Mouse (Mus musculus) cerebellum, adult (tissue): Measurements from ENCODE around the gene Nol4l.

ENCODE experiments used
- ATAC-seq: cut with Nextera tagmentation; 2 replicates; pipeline ENCODE4 v1.9.2; 2017; ENCODE audit warnings: mild to moderate bottlenecking, moderate library complexity, mixed read lengths; ENCODE audit not compliant: insufficient number of reproducible peaks, low FRiP score, low TSS enrichment

Gene Nol4l

DNA sequence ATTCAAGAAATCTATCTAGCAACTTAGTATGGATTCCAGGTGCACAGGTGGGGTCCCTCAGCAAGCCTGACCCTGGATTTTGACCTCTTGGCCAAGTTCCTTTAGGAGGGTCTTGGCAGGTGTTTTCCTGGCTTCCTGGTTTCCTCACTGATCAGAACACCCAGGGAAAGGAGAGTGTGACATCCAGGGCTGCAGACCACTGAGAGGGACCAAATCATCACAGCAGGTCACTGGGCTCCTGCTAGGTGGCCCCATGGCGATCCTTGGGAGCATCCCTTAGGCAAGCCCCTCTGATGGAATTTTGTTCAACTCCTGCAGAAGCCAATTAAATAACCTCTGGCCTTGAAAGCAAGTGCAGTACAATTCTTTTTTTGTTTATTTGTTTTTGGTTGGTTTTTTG is 39.7 kb downstream of the Nol4l start:
- no peak for ATAC-seq

DNA sequence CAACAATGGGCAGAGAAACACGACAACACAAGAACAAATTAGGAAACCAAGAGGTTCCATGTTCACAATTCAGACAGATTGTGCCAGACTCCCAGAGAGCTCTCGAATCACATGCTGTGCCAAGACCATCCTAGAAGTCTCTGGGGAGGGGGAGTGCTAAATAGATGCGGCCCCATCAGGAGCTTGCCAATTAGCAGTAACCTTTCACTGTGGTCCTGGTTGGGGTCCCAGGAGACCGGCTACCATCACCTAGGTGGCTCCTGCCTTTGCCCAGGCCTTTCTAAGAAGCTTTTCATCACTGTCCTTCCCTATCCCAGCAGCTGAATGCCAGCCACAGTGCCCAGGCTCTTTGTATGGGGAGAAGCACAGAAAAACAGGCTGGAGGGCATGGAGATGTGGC is 45.7 kb downstream of the Nol4l start:
- ATAC-seq: no peak

DNA sequence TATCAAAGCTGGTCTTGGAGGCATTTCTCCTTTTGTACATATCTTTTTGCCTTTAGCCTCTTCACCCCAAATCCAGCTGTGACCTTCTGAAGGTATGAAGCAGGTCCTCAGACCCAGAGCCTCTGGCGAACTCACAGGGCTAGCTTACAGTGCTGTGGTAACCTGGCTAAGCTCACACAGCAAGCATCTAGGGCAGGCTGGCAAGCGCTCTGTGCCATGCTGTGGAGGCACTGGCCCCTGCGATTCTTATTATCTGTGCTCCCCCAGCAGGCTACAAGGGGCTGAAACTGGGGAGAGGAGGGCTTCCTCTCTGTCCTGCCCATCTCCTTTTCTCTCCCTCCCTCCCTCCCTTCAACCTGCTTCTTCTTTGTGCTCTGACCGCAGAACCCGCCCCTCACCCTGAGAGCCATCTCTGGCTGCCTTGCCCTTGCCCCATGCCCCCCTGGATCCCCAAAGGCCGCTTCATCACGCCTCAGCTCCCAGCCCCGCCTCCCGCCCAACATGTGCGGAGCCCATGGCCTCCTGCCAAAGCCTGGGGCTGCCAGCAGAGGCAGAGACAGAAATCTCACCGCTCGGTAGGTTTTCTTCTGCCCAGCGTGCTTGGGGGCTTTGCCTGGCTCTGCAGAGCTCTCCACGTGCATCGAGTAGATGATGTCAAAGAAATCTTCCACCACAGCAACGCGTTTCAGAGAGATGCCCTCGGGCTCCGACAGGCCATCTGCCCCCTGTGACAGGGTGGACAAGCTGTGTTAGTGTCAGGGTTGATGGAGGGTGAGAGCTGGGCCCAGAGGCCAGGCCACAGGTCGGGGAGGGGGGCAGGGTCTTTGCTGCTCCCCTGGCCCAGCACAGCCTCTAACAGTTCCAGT is 46.4 kb downstream of the Nol4l start:
- no peak for ATAC-seq

DNA sequence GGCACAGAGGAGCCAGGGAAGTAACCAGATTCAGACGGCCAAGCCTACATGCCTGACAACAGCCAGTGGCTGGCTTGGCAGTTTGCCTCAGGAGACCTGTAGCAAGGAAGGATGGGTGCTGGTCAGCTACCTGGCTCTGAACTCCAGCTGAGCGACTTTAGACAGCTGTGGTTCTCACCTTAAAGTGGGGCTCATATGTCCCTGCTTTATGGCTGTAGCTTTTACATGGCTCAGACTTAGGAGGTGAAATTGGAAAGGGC is 48.0 kb downstream of the Nol4l start:
- ATAC-seq: no peak

DNA sequence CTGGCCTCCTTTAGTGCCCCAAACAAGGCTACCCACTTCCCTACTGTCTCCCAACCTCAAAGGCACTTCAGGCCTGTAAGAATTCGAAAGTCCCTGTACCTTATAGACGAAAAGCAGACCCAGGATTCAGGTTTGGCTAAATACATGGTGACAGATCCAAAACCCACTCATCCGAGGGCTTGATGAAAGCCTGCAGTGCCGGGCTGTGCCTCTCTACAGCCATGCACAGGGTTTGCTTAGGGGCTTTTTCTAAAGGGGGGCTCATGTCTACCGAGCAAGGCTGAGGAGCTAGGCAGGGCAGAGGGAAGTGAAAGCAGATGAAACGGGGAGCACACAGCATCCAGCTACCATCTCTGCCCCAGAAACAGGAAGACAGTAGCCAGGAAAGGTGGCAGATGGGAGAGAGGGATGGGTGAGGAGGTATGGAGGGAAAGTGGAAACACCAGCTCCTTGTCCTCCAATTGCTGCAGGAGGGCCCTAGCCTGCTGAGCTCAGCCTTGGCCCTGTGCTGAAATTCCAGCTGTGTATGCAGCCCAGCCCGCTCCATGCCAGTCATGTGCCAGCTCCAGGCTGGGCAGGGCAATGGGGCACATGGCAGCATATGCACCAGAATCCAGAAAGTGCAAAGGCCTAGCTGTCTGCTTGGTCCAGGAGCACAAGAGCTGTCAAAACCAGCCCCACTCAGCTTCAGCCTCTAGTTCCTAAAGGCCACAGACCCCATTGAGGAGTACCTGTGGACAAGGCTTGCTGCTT is 48.5 kb downstream of the Nol4l start:
- ATAC-seq: no peak

DNA sequence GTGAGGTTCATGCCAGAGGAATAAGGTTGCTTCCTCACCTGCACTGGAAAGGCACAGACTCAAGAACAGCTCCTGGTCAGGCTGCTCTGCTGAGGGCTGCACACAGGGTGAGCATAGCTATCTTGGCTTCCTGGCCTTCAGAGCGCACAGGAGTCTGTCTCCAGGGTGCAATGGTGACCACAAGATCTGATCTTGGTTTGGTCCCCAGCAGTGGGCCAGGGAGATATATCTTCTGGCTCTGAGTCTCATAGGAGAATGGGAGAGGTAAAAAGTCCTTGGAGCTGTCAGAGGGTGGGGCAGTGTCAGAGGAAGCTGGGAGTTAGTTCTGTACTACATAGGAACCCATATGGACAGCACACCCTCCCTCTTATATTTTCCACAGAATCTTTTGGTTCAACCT is 50.3 kb downstream of the Nol4l start:
- ATAC-seq: no peak

DNA sequence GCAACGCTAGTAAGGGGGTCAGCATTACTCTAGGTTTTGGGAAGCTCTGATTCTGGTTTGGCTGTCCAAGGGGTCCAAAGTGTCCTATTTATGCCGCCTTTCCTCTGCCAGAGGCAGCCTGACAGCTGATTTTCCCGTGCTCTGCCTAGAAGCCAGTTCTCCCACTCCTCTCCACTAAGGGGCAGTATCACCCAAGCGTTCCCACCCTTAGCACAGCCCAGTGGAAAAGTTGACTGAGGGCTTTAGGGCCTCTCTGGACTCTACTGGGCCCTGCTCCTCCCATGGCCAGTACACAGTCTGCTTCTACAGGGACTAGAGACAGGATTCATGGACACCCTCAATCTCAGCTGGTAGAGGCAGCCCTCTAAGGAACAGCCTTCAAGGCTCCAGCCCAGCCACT is 51.2 kb downstream of the Nol4l start:
- peak; percentile 56; the same call in 1 of the 2 replicates for ATAC-seq

DNA sequence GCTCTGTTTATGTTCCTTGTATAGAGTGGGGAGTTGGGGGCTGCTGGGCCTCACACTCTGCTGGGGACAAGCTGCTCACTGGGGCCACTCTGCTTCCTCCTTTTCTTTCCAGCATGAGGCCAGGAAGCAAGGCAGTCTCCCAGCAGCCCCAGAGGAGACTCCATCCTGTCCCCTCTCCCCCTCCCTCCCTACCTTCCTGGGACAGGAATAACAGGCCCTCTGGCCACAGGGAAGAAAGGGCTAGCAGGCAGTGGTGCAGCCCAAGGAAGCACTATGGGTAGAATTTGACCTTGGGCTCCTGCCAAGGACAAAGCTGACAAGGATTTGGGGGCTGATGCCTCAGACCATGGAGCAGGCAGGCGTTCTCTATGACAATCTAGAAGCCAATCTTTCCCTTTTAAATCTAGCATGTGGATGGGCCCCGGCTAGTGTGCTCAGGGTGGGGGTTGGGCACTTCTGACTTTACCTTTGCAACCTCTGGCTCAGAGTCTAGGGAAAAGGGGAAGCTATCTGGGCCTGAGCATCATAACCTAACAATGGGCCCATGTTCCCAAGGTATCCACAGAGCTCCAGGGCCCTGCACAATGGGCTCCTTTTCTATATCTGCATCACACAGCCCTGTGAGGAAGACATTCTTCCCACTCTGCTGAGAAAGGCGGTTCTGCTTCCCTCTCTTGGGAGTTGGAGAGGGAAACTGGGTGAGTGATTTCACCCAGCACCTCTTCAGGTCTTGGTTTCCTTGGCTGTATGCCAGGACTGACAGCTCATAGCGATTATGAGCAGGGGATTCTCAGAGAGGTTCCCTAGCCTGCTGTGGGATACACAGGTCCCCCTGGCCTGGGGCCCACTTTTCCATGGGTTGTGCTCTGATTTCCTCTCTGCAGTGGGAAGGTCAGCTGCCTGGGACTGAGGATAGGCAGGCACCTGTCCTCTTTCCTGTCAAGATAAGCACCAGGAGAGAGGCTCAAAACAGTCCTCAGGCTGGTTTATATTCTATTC is 54.4 kb downstream of the Nol4l start:
- ATAC-seq: no peak

DNA sequence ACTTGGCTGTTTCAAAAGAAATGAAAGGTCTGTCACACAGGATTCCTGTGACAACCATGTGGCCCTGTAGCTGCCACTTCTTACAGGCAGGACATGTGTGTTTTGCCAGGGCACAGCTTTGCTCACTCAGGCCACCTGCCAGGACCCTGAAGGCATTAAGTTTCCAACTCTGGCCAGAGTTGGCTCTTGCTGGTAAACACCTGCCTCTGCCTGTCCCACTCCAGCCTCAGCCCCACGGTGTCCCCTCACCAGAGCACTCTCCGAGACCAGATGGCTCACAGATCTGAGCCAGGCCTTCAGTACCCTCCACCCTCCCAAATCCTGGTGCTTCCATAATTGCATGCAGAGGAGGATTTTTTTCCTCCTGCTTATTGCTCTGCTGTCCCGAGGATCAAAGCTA is 58.8 kb downstream of the Nol4l start:
- ATAC-seq: no peak

DNA sequence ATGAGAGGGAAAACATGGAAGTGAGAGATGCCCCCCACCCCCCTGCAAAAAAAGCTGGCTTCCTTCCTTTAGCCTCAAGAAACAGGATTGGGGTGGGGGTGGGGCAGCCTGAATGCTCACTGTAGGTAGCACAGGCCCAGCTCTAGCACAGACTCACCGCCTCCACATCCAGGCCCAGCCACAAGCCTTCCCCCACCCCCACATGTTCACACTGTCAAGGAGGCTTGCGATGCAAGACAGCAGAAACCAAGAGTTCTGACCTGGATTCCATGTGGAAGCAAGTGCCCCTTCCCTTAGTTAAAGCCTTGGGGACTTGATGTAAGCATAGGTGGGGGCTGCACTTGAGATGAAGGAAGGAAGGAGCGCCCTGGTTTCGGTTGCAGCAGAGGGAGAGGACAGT is 60.0 kb downstream of the Nol4l start:
- ATAC-seq: no peak

DNA sequence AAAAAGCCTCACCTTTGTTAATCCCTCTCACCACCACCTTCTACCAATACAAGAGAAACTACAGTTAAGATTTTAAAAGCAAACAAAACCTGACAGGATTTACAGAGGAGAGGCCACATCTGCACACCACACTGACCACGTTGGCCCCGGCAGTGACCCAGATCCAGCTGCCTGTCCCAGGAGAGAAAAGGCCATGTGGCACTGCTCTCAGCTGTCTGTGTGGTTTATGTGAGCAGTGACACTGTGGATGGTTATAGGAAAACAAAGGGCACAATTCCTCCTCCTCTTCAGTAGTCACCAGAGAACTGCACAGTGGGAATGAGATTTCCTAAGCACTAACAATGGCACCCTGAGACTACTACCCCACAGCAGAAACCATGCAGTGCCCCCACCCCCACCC is 60.5 kb downstream of the Nol4l start:
- no peak for ATAC-seq

DNA sequence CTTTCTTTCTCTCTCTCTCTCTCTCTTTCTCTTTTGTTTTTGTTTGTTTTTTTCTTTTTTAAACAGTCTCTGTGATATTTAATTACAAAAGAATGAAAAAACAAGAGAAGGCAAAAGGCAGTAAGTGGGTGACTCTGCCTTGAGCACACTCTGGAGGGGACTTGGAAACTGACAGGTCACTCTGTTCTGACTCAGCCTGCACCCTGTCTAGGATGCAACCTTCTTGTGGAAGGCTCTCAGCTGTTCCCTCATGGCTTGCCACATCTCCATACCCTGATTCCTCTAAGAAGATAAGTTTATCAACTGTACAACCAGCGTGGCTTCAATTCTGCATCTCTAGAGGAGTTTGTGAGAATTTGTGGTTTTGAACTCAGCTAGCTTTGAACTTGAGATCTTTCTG is 62.4 kb downstream of the Nol4l start:
- ATAC-seq: no peak

DNA sequence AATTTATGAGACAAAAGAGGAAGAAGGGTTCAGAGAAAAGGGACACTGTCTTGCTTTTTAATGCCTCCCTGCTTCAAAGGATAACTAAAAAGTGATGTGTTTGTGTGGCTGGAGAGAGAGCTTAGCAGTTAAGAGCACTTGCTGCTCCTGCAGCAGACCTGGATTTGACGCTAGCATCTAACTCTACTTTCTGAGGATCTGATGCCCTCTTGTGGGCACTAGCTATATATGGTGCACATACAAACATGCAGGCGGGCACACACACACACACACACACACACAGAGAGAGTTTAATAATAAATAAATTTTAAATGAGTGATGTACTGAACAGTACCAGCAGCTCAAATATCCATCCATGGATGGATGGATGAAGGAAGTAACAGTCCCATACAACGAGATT is 66.5 kb downstream of the Nol4l start:
- ATAC-seq: no peak

DNA sequence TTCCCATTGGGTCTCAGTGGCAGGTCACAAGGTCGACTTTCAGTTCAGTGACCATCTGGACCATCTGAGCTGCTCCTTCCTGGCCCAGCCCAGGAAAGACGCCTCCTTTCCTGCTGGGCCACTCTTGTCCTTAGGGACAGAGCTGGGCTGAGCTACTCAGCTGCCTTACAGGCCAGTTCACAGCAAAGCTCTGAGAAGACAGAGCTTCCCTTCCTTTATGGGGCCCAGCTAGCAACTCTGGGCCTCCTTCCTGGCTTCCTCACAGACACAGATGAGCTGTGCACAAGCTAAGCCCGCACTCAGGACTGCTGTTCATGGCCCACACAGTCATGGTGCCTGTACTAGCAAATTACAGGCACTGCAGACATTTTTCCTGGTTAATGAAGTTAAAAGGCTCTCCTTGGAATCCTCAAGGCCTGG is 71.7 kb downstream of the Nol4l start:
- ATAC-seq: no peak

DNA sequence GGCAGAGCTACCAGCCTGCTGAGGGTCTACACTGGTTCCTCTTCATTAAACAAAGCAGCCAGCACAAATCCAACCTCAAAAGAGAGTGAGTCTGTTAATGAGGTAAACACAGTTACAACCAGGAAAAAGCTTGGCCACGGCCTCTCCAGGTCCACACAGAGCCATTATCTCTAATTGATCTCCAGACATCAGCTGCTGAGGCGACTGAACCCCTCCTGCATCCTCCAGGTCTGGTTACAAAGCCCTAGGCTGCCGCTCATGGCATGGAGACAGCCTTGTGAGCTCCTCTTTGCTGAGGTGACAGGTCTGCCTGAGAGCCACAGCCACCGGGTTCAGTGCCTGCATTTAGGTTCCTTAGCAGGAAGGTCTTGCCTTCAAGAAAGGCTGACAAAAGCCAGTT is 72.3 kb downstream of the Nol4l start:
- no peak for ATAC-seq

DNA sequence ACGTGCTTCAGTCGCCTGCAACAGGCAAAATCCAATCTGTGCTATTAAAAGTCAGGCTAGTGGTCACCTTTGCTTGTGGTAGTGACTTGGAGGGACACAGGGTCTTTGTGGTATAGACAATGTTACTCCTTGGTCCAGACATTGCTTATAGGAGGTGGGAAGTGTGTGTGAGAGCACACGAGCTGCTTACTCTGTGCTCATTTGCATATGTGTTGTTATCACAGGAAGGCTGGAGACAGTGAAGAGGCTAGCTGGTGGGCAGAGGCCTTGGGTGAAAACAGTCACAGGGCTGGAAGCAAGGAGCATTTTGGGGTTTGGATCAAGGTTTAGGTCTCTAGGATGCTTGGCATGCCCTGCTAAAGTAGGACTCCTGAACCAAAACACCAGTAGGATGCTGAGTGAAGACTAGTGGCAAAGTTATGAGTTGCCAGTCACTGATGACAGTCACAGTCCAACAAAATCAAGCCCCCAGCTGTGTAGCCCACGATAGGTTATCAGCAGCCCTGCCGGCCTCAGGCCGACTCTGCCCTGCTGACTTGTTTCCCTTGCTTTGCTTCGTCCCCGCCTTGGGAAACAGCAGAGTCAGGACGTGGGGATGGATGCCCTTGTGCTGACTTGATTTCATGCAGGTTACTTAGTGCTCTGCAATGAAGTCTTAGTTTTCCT is 74.8 kb downstream of the Nol4l start:
- no peak for ATAC-seq

DNA sequence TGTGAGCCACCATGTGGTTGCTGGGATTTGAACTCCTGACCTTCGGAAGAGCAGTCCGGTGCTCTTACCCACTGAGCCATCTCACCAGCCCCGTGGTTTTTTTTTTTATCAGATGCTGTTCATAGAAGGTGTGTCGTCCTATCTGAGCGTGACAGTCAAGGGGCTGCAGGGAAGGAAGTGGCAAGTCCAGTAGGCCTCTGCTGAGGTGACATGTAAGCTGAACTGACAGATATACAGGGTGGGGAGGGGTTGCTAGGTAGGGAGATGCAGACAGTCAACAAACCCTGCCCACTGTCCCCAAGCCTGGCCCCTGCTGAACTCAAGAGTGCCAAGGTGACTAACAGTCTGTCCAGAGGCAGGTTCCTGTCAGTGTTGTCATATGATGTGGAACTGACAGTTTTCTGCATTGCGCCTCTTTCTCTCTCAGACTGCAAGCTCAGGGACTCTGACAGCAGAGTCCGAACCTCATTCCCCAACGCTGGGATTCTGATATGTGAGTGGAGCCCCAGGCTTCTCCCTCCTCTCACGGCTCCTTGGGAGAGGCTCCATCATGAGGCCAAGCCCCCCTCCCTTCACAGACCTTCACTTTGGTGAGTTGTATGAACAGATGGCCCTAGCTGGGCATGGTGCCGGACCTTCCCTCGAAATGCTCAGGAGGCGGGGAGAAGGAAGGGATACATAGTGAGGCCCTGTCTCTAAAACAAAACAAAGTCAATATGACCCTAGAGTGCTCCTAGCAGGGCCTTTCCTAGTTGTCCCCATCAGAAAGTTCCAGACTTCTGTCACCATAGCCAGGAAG is 75.6 kb downstream of the Nol4l start:
- ATAC-seq: peak; percentile 72; the same call in 1 of the 2 replicates

DNA sequence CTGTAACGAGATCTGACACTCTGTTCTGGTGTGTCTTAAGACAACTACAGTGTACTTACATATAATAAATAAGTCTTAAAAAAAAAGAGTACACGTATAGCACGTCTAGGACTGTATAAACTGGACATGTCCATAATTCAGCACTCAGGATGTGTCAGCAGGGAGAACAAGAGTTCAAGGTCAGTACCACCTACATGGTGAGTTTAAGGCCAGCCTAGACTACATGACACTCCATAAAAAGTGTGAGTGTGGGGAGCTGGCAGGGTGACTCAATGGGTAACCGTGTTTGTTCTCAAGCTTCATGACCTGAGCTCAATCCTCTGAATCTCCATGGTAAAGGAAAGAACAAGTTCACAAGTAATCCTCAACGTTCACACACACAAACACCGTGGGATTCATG is 81.3 kb downstream of the Nol4l start:
- ATAC-seq: no peak

DNA sequence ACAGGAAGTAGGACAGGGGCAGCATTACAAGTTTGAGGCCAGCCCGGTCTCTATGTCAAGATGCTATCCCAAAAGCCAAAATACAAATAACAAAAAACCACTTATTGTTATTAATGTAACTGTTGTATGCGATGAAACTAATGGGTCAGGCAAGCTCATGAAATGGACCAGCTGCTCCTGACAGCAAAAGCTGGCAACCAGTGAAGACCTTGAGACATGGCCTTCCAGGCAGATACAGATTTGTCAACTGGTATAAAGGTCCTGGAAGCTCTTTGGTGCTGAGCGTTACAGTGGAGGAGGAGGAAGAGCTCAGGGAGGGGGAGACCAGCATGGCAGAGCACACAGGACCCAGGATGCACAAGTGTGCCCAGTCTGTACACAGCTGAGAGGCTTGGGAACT is 82.1 kb downstream of the Nol4l start:
- no peak for ATAC-seq

DNA sequence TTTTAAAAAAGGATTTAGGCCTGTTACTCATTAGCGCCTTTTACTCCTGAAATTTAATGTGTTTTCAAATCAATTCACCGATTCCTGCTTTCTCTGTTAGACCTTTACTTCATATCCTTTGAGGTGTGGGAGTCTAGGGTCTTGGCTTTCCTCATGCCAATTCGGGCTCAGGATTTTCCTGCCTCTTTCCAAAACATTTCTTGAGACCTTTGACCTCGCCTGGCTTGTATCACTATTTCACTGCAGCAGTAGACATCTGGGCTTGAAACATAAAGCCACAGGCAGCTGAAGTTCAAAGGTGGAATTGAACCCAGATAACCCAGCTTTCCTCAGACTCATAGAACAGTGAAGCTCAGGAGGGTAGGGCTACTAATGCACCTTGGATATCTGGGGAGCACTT is 83.3 kb downstream of the Nol4l start:
- ATAC-seq: no peak
